Mouse (Mus musculus) heart, postnatal 0 days (tissue): ENCODE measurements at regions not wholly inside any gene's neighbourhood (a gene's known extent, or its start where the extent isn't known, plus 50 kb on each side); places are given as distances from the start of the nearest gene placed in this dataset.

Experiments used
- ATAC-seq: fragments of 200-750 bp; cut with Nextera tagmentation; 2 replicates; pipeline ENCODE4 v1.8.0; 2017; ENCODE audit warnings: low read depth, moderate number of reproducible peaks, moderate library complexity; ENCODE audit not compliant: insufficient read depth
- DNase-seq: peaks from one replicate; pipeline ENCODE4 v3.0.0-alpha.2; 2016; ENCODE audit warnings: low spot score
- H3K27ac ChIP-seq: fragments of 300-500 bp; sonication (generic); 2 replicates; pipeline ENCODE4 v1.5.1; 2014; ENCODE audit warnings: low read depth, mild to moderate bottlenecking
- H3K27me3 ChIP-seq: fragments of 300-500 bp; sonication (generic); 2 replicates; pipeline ENCODE4 v1.6.1; 2014; ENCODE audit warnings: low read length, mixed read lengths; ENCODE audit not compliant: control insufficient read depth, insufficient read depth
- H3K36me3 ChIP-seq: fragments of 300-500 bp; sonication (generic); replicated peaks from 2 replicates; pipeline ENCODE4 v1.6.1; 2014; ENCODE audit warnings: low read length, mixed read lengths; ENCODE audit not compliant: control insufficient read depth, insufficient read depth
- H3K4me1 ChIP-seq: fragments of 300-500 bp; sonication (generic); 2 replicates; pipeline ENCODE4 v1.6.1; 2014; ENCODE audit warnings: antibody characterized with exemption; ENCODE audit not compliant: control insufficient read depth, insufficient read depth
- H3K4me2 ChIP-seq: fragments of 300-500 bp; sonication (generic); 2 replicates; pipeline ENCODE4 v1.6.1; 2014; ENCODE audit warnings: low read depth, mild to moderate bottlenecking, low read length, moderate library complexity
- H3K4me3 ChIP-seq: fragments of 300-500 bp; sonication (generic); 2 replicates; pipeline ENCODE4 v1.5.1; 2014; ENCODE audit warnings: low read depth, low read length
- H3K9ac ChIP-seq: fragments of 300-500 bp; sonication (generic); replicated peaks from 2 replicates; pipeline ENCODE4 v1.6.1; 2014; ENCODE audit warnings: low read depth, low read length, mixed read lengths
- H3K9me3 ChIP-seq: fragments of 300-500 bp; sonication (generic); replicated peaks from 2 replicates; pipeline ENCODE4 v1.6.1; 2016; ENCODE audit warnings: low read length; ENCODE audit not compliant: control insufficient read depth
- CTCF ChIP-seq: IDR thresholded peaks from 2 replicates; pipeline ENCODE4 v1.5.1; 2016; ENCODE audit warnings: antibody characterized with exemption, control low read depth, low read depth
- EP300 ChIP-seq: IDR thresholded peaks from 2 replicates; pipeline ENCODE4 v1.6.1; 2016; ENCODE audit warnings: antibody characterized with exemption, low read depth
- WGBS: fragments of 180-500 bp; shearing (Covaris S2); extraction: QIAGEN DNeasy Blood & Tissue Kit; methylation state at CpG from one replicate; pipeline ENCODE4 v1.1.7; 2014; 5-methylcytosine and 5-hydroxymethylcytosine counted together

DNA sequence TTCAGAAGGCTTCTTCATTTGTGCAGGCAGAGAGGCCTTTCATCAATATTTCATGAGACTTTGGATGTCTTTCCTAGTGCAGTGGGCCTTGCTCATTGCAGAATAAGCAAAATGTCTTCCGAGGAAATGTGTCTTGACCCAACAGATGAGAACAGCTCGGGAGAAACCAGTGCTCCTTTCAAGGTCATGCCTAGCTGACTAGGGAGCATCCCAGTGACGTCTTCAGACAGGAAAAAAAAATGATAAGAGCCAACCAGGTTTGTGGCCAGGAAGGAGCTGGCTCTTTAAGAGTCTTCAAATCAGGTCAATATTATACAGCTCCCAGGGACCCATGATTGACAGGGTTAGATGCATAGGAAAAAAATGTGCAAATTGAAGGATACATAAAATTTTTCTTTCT, 224.9 kb upstream of the Sox11 start:
- WGBS: 34% methylated on average over 3 of the region's 3 CpGs
- H3K9me3 ChIP-seq: no peaks in the 10 kb centered on the region
- H3K4me1 ChIP-seq: no peaks in the 10 kb centered on the region
- no peak overlapping the region for H3K9ac ChIP-seq
- DNase-seq: no peak
- no peaks in the 10 kb centered on the region for H3K27me3 ChIP-seq
- no peak overlapping the region for H3K27ac ChIP-seq
- no peaks in the 10 kb centered on the region for H3K36me3 ChIP-seq
- no peak for TF ChIP-seq CTCF
- ATAC-seq: no peak
- H3K4me3 ChIP-seq: no peak overlapping the region
- no peak overlapping the region for H3K4me2 ChIP-seq

DNA sequence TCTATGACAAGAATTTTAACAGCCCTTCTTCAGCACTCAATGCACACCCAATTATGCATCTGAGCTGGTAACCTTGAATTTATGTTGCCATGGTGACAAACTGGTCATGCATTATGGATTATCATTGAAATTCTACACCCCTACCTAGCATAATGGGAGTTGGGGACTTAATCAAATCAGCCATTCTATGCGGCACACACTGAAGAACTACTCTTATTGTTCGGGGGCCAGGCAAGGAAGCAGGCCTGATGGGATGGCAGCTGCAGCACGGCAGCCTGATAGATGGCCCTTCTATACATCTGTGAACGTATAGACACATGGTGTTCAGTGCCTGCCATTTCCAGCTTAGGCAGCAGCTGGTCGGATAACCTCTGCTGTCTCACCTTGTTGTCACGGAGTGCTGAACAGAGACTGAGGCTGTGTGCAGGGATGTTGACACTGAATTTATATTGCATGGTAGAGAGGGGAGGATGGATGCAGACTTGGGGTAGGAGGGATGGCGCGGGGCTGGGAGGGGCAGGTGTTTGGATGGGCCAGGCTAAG, 223.7 kb upstream of the Sox11 start:
- Histone ChIP-seq H3K27me3 (no peaks in the 10 kb centered on the region), H3K9me3 (no peaks in the 10 kb centered on the region), H3K4me1 (no peaks in the 10 kb centered on the region), H3K36me3 (no peaks in the 10 kb centered on the region), H3K9ac (no peak overlapping the region), H3K27ac (no peak overlapping the region), H3K4me2 (no peak overlapping the region), H3K4me3 (no peak overlapping the region)
- no peak for ATAC-seq
- DNase-seq: no peak
- 74% methylated on average over 8 of the region's 8 CpGs for WGBS
- TF ChIP-seq EP300: no peak
- TF ChIP-seq CTCF: no peak

DNA sequence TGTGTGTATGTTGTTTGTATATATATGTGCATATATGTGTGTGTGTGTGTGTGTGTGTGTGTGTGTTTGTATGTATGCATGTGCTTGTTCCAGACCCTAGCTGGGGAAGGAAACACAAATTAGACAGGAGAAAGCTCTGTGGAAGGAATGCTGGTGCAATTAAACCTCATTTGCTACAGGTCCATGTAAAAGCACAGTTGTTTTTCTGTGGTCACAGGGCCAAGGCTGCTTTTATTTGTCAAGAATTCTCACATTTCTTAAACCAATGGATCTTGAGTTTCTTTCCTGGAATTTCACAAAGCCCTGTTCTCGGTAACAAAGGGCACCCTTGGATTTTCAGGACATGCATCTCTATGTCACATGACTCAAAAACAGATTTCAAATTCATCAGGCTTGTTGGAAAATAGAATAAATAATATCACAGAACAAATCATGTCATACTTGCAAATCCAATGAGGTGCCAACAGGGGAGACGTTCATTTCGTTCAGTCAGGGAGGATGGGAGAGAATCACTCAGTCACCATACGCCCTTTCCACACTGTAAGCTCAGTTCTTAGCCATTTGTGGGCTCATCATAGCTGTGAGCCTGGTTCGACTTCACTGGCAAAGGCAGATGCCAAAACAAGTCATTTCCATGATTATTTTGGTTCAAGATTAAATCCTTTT, 222.4 kb upstream of the Sox11 start:
- Histone ChIP-seq H3K4me2 (no peak overlapping the region), H3K36me3 (no peaks in the 10 kb centered on the region), H3K27ac (no peak overlapping the region), H3K4me1 (no peaks in the 10 kb centered on the region), H3K4me3 (no peak overlapping the region), H3K9ac (no peak overlapping the region), H3K27me3 (no peaks in the 10 kb centered on the region), H3K9me3 (no peaks in the 10 kb centered on the region)
- DNase-seq (no peak), ATAC-seq (no peak)
- TF ChIP-seq CTCF (no peak), EP300 (no peak)
- 68% methylated on average over 5 of the region's 5 CpGs for WGBS

DNA sequence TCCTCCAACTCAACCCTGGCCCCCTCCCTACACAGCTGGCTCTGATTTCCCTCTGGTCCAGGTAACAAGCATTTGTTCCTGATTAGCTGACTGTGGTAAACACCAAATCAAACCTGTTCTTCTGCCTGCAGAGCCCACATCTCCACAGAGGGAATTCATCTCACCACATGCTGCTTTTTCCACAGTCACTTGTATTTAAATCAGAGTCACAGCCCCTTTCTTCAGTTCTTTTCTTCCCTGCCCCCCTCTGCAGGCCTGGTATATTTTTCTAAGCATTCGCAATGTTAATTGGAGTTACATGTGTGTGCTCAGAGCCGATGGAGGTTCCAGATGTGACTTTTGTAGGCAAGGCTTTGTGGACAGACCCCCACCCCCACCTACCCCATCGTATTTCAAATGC, 221.5 kb upstream of the Sox11 start:
- 64% methylated on average over 3 of the region's 3 CpGs for WGBS
- H3K4me1 ChIP-seq: no peaks in the 10 kb centered on the region
- DNase-seq (no peak), ATAC-seq (no peak)
- no peaks in the 10 kb centered on the region for H3K36me3 ChIP-seq
- no peaks in the 10 kb centered on the region for H3K27me3 ChIP-seq
- no peak overlapping the region for H3K4me2 ChIP-seq
- 0 out of 2 replicates have a peak, but pooled peaks cover 3% of the 10 kb centered on the region for H3K9me3 ChIP-seq
- no peak overlapping the region for H3K9ac ChIP-seq
- no peak overlapping the region for H3K27ac ChIP-seq
- no peak for TF ChIP-seq EP300
- TF ChIP-seq CTCF: no peak
- no peak overlapping the region for H3K4me3 ChIP-seq

DNA sequence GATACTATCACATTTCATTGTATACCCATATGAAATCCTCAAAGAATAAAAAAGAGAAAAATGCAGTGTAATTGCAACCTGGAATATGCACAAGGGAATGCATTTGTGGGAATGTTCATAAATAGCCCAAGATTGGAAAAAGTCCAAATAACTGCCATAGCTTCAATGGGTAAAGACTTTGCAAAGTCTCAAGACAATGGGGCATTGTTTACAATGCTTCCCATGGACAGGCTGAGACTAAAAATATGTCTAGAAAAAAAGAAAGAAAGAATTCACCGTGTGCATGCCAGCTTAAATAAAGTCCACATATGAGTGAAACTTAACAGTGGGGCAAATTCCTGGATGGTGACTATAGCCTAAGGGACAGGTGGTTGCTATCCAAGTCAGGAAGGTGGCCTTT, 210.4 kb upstream of the Sox11 start:
- WGBS: 19% methylated on average over 1 of the region's 1 CpGs
- Histone ChIP-seq H3K9ac (no peak overlapping the region), H3K36me3 (no peaks in the 10 kb centered on the region), H3K9me3 (no peaks in the 10 kb centered on the region), H3K4me1 (no peaks in the 10 kb centered on the region), H3K27me3 (no peaks in the 10 kb centered on the region), H3K4me3 (no peak overlapping the region), H3K27ac (no peak overlapping the region), H3K4me2 (no peak overlapping the region)
- ATAC-seq (no peak), DNase-seq (no peak)
- TF ChIP-seq EP300 (no peak), CTCF (no peak)

DNA sequence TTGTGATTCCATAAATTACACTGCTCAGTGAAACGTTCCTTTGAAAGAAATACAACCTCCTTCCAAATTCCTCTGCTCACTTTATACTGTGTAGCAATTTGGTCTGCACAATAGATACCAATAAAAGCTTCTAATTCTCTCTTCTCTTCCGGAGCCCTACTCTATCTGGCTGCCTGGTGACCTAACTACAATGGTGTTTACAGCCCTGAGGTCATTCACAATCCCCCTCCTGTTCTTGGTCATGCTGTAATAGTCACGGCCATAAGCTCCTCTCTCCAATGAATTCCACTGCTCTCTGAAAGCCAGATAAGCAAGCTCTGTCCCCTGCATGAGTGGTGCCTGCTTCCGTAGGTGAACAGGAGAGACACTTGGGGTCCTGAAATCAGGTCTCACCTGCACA, 195.8 kb upstream of the Sox11 start:
- DNase-seq (no peak), ATAC-seq (peak; percentile 39)
- WGBS: 15% methylated on average over 4 of the region's 4 CpGs
- Histone ChIP-seq H3K36me3 (no peaks in the 10 kb centered on the region), H3K27me3 (no peaks in the 10 kb centered on the region), H3K4me2 (no peak overlapping the region), H3K4me1 (0 out of 2 replicates have a peak, but pooled peaks cover 10% of the 10 kb centered on the region), H3K9ac (no peak overlapping the region), H3K27ac (no peak overlapping the region), H3K9me3 (no peaks in the 10 kb centered on the region), H3K4me3 (no peak overlapping the region)
- TF ChIP-seq EP300 (no peak), CTCF (no peak)
